Comparison of ENCODE assay signal across 29 mouse cellular contexts in genomic region chr8:11800481-11800880, GRCm38 (mm10). TPM values are rescaled to one million over a fixed set of nuclear protein-coding genes. Genes with fewer than 3 reads are reported as not detected.
A peak's percentile ranks its signal among the peaks of the same experiment; 100 is the strongest.
DNase-seq lines count a peak whose midpoint lies in the region; ATAC-seq and TF ChIP-seq lines count a peak whose summit lies in the region.
"Had no signal": no experiment of that assay in that cellular context is flagged by ENCODE, and none has a peak within 500 bp of the region (broad histone marks: within the 10 kb centered on the region; RNA-seq: fewer than 3 reads in every experiment).

No protein-coding gene starts in this region.

- 0 out of 2 replicates have a peak overlapping the region, but pooled peaks have one; percentile 40 for H3K27ac ChIP-seq in hindbrain, embryonic 13.5 days
- no peak overlapping the region for H3K27ac ChIP-seq in hindbrain, embryonic 16.5 days (ENCODE audit: low read depth, low read length)
- H3K27ac ChIP-seq in embryonic fibroblast, embryonic 13.5 days (ENCODE audit: insufficient read depth, low read length), result 0 out of 2 replicates have a peak overlapping the region, but pooled peaks have one; percentile 0
- H3K27ac ChIP-seq in lung, embryonic 15.5 days, result 0 out of 2 replicates have a peak overlapping the region, but pooled peaks have one; percentile 41
- H3K27ac ChIP-seq: embryonic facial prominence, embryonic 13.5 days; hindbrain, embryonic 12.5 days; liver, embryonic 15.5 days; stomach, postnatal 0 days had no signal

- ATAC-seq in hindbrain, embryonic 13.5 days (ENCODE audit: low FRiP score), result no peak
- no peak for ATAC-seq in hindbrain, embryonic 16.5 days
- no peak for ATAC-seq in lung, embryonic 15.5 days (ENCODE audit: borderline replicate concordance, extremely low read depth, low FRiP score, low TSS enrichment)
- ATAC-seq: intestine, postnatal 0 days had no signal

- peaks cover 17% of the 10 kb centered on the region for H3K4me1 ChIP-seq in hindbrain, embryonic 13.5 days (replicated peaks)
- no peaks in the 10 kb centered on the region for H3K4me1 ChIP-seq in hindbrain, embryonic 16.5 days (ENCODE audit: control insufficient read depth, insufficient read depth, low read depth, low read length)
- H3K4me1 ChIP-seq in embryonic fibroblast, embryonic 13.5 days (ENCODE audit: control insufficient read depth, insufficient read depth, low read length), result peaks cover 9% of the 10 kb centered on the region
- H3K4me1 ChIP-seq in lung, embryonic 15.5 days, result peaks cover 12% of the 10 kb centered on the region; the same call in 1 of the 2 replicates
- H3K4me1 ChIP-seq: embryonic facial prominence, embryonic 13.5 days had no signal

- TF ChIP-seq CTCF in embryonic fibroblast, embryonic 13.5 days (IDR thresholded peaks at IDR 0.05; ENCODE audit: borderline replicate concordance, insufficient read depth, low read length), result no peak

- no peaks in the 10 kb centered on the region for H3K27me3 ChIP-seq in hindbrain, embryonic 13.5 days
- H3K27me3 ChIP-seq in hindbrain, embryonic 16.5 days (replicated peaks; ENCODE audit: control insufficient read depth, insufficient read depth, low read length), result no peaks in the 10 kb centered on the region
- H3K27me3 ChIP-seq in lung, embryonic 15.5 days, result no peaks in the 10 kb centered on the region
- H3K27me3 ChIP-seq: embryonic facial prominence, embryonic 13.5 days; hindbrain, embryonic 12.5 days; liver, embryonic 15.5 days had no signal

- H3K9ac ChIP-seq in hindbrain, embryonic 13.5 days, result no peak overlapping the region
- H3K9ac ChIP-seq in hindbrain, embryonic 16.5 days (ENCODE audit: low read depth, low read length), result no peak overlapping the region
- no peak overlapping the region for H3K9ac ChIP-seq in lung, embryonic 15.5 days
- H3K9ac ChIP-seq: embryonic facial prominence, embryonic 13.5 days; hindbrain, embryonic 12.5 days; liver, embryonic 15.5 days had no signal

- no peak for TF ChIP-seq POLR2A in embryonic fibroblast, embryonic 13.5 days (IDR thresholded peaks at IDR 0.05; ENCODE audit: low read depth, low read length)

- 90% methylated on average over 7 of the region's 7 CpGs for WGBS in hindbrain, embryonic 13.5 days
- WGBS in hindbrain, embryonic 16.5 days, result 92% methylated on average over 7 of the region's 7 CpGs
- WGBS in lung, embryonic 15.5 days, result 64% methylated on average over 7 of the region's 7 CpGs

- DNase-seq in lung, postnatal 25 days (ENCODE audit: low spot score), result peak; percentile 45
- DNase-seq in thymus, postnatal 36 days, result no peak
- no peak for DNase-seq in spleen, postnatal 14 days (ENCODE audit: low spot score in 2 of 2)
- DNase-seq: adrenal gland, postnatal 14 days; cerebellum, postnatal 10 days; gastrocnemius, postnatal 14 days; heart, postnatal 36 days; kidney, postnatal 10 days; layer of hippocampus, adult 9-11 months; midbrain, embryonic 14.5 days; retina, postnatal 1 day; right cerebral cortex, postnatal 25 days; spleen, adult 18-20 months; thymus, adult 18-20 months; thymus, postnatal 25 days had no signal

- H3K4me2 ChIP-seq in hindbrain, embryonic 13.5 days, result no peak overlapping the region
- H3K4me2 ChIP-seq in hindbrain, embryonic 16.5 days (ENCODE audit: low read length), result no peak overlapping the region
- H3K4me2 ChIP-seq in lung, embryonic 15.5 days, result no peak overlapping the region
- H3K4me2 ChIP-seq: embryonic facial prominence, embryonic 13.5 days; heart, embryonic 11.5 days; hindbrain, embryonic 12.5 days; liver, embryonic 15.5 days had no signal

- H3K4me3 ChIP-seq in hindbrain, embryonic 13.5 days, result no peak overlapping the region
- no peak overlapping the region for H3K4me3 ChIP-seq in hindbrain, embryonic 16.5 days (ENCODE audit: low read length)
- no peak overlapping the region for H3K4me3 ChIP-seq in embryonic fibroblast, embryonic 13.5 days (ENCODE audit: insufficient read depth, low read length)
- no peak overlapping the region for H3K4me3 ChIP-seq in lung, embryonic 15.5 days
- H3K4me3 ChIP-seq: embryonic facial prominence, embryonic 13.5 days; erythroblast, embryonic 14.5 days; hindbrain, embryonic 12.5 days; liver, embryonic 15.5 days had no signal

- no peaks in the 10 kb centered on the region for H3K9me3 ChIP-seq in hindbrain, embryonic 13.5 days
- no peaks in the 10 kb centered on the region for H3K9me3 ChIP-seq in hindbrain, embryonic 16.5 days (ENCODE audit: control insufficient read depth, low read length)
- H3K9me3 ChIP-seq in lung, embryonic 15.5 days, result no peaks in the 10 kb centered on the region
- H3K9me3 ChIP-seq: embryonic facial prominence, embryonic 13.5 days; hindbrain, embryonic 12.5 days; liver, embryonic 15.5 days had no signal

- H3K36me3 ChIP-seq in hindbrain, embryonic 13.5 days, result peaks cover 68% of the 10 kb centered on the region
- peaks cover 7% of the 10 kb centered on the region for H3K36me3 ChIP-seq in hindbrain, embryonic 16.5 days (ENCODE audit: control insufficient read depth, insufficient read depth, low read length)
- peaks cover 31% of the 10 kb centered on the region for H3K36me3 ChIP-seq in lung, embryonic 15.5 days

RNA-seq across cellular contexts. Expression of gene Tex29, which starts 39.8 kb away (rescaled TPM):
- polyA plus RNA-seq in hindbrain, embryonic 13.5 days (2015; fragmentation: Nextera tagmentation; extraction: Ambion mirVana), result 0.39 and 0.44 TPM in 2 replicates
- polyA plus RNA-seq in hindbrain, embryonic 16.5 days (2015; fragmentation: Nextera tagmentation; extraction: Ambion mirVana), result 0.26 and 0.49 TPM in 2 replicates
- polyA plus RNA-seq in embryonic fibroblast, embryonic 13.5 days (2011; ENCODE audit: insufficient read length, low read depth, missing spikeins), result not detected in 2 replicates
- polyA plus RNA-seq in lung, embryonic 15.5 days (2015; fragmentation: Nextera tagmentation; extraction: Ambion mirVana), result not detected in 2 replicates
- polyA plus RNA-seq: embryonic facial prominence, embryonic 13.5 days; erythroblast, embryonic 14.5 days; heart, embryonic 11.5 days; heart, embryonic 16.5 days; limb, embryonic 11.5 days; liver, adult 2 months; liver, embryonic 15.5 days; midbrain, embryonic 14.5 days; stomach, postnatal 0 days had no signal
